Comparison of ENCODE assay signal across 7 mouse cellular contexts in genomic region chr11:22617204-22617874, GRCm38 (mm10).
DNase-seq lines count a peak whose midpoint lies in the region; ATAC-seq and TF ChIP-seq lines count a peak whose summit lies in the region.

No protein-coding gene starts in this region.

- H3K9me3 ChIP-seq in embryonic facial prominence, embryonic 11.5 days (replicated peaks; ENCODE audit: control insufficient read depth, low read length) = no peaks in the 10 kb centered on the region
- H3K9me3 ChIP-seq in limb, embryonic 13.5 days = 0 out of 2 replicates have a peak, but pooled peaks cover 4% of the 10 kb centered on the region
- H3K9me3 ChIP-seq in midbrain, embryonic 15.5 days = no peaks in the 10 kb centered on the region

- WGBS in embryonic facial prominence, embryonic 11.5 days = 12% methylated on average over 21 of the region's 21 CpGs
- 6% methylated on average over 21 of the region's 21 CpGs for WGBS in heart, adult 2 months
- 9% methylated on average over 21 of the region's 21 CpGs for WGBS in limb, embryonic 13.5 days
- 11% methylated on average over 21 of the region's 21 CpGs for WGBS in midbrain, embryonic 15.5 days

- 0 out of 2 replicates have a peak, but pooled peaks have one; percentile 20 for TF ChIP-seq POLR2A in heart, adult 2 months (IDR thresholded peaks at IDR 0.05; ENCODE audit: insufficient read depth, low read depth, low read length)

- intact Hi-C loops in heart, adult 2 months (cut with DNase I) = loop anchor here (1.0 to 10.0 kb wide), 3 partner anchors 303 to 392 kb away; no protein-coding TSS in a partner anchor

- ATAC-seq in embryonic facial prominence, embryonic 11.5 days (replicated peaks; ENCODE audit: insufficient number of reproducible peaks, low FRiP score, low TSS enrichment, low read depth) = peak; percentile 89
- peak; percentile 88 for ATAC-seq in limb, embryonic 13.5 days (ENCODE audit: low FRiP score, low read depth)
- ATAC-seq in midbrain, embryonic 15.5 days (replicated peaks) = peak; percentile 96

- H3K9ac ChIP-seq in embryonic facial prominence, embryonic 11.5 days (replicated peaks; ENCODE audit: low read length) = 0 out of 2 replicates have a peak overlapping the region, but pooled peaks have one; percentile 10
- H3K9ac ChIP-seq in heart, adult 2 months (ENCODE audit: low read depth, low read length) = peak overlapping the region; percentile 49
- peak overlapping the region; percentile 57; the same call in 1 of the 2 replicates for H3K9ac ChIP-seq in limb, embryonic 13.5 days
- peak overlapping the region; percentile 39; the same call in 1 of the 2 replicates for H3K9ac ChIP-seq in midbrain, embryonic 15.5 days

- no peaks in the 10 kb centered on the region for H3K36me3 ChIP-seq in embryonic facial prominence, embryonic 11.5 days (replicated peaks; ENCODE audit: control insufficient read depth, insufficient read depth, low read depth, low read length)
- no peaks in the 10 kb centered on the region for H3K36me3 ChIP-seq in heart, adult 2 months (ENCODE audit: control insufficient read depth, insufficient read depth, low read length)
- H3K36me3 ChIP-seq in limb, embryonic 13.5 days = no peaks in the 10 kb centered on the region
- H3K36me3 ChIP-seq in midbrain, embryonic 15.5 days (replicated peaks) = no peaks in the 10 kb centered on the region

- no peak for TF ChIP-seq CTCF in heart, adult 2 months (IDR thresholded peaks at IDR 0.05)

- H3K27me3 ChIP-seq in embryonic facial prominence, embryonic 11.5 days (ENCODE audit: control insufficient read depth, insufficient read depth, low read length) = no peaks in the 10 kb centered on the region
- H3K27me3 ChIP-seq in heart, adult 2 months (ENCODE audit: control insufficient read depth, insufficient read depth, low read length) = no peaks in the 10 kb centered on the region
- H3K27me3 ChIP-seq in limb, embryonic 13.5 days = no peaks in the 10 kb centered on the region
- H3K27me3 ChIP-seq in midbrain, embryonic 15.5 days (replicated peaks) = no peaks in the 10 kb centered on the region

- no peak overlapping the region for H3K27ac ChIP-seq in embryonic facial prominence, embryonic 11.5 days (replicated peaks; ENCODE audit: low read depth, low read length)
- peak overlapping the region; percentile 71 for H3K27ac ChIP-seq in heart, adult 2 months
- H3K27ac ChIP-seq in limb, embryonic 13.5 days = 0 out of 2 replicates have a peak overlapping the region, but pooled peaks have one; percentile 16
- no peak overlapping the region for H3K27ac ChIP-seq in midbrain, embryonic 15.5 days

- H3K4me3 ChIP-seq in embryonic facial prominence, embryonic 11.5 days (ENCODE audit: low read depth, low read length) = peak overlapping the region; percentile 12; the same call in 1 of the 2 replicates
- H3K4me3 ChIP-seq in heart, adult 2 months = peak overlapping the region; percentile 46
- H3K4me3 ChIP-seq in limb, embryonic 13.5 days = peak overlapping the region; percentile 38
- peak overlapping the region; percentile 35 for H3K4me3 ChIP-seq in midbrain, embryonic 15.5 days

- DNase-seq in adrenal gland, postnatal 14 days = peak; percentile 92
- DNase-seq in embryonic facial prominence, embryonic 11.5 days (ENCODE audit: low spot score) = peak; percentile 81
- DNase-seq in heart, adult 2 months = peak; percentile 84 to 93
- peak; percentile 73 to 86 for DNase-seq in kidney, adult 8-10 months
- DNase-seq in spleen, adult 18-20 months = peak; percentile 66 to 85

- H3K79me2 ChIP-seq in heart, adult 2 months (replicated peaks; ENCODE audit: control insufficient read depth, insufficient read depth, low read length) = no peaks in the 10 kb centered on the region

- no peaks in the 10 kb centered on the region for H3K4me1 ChIP-seq in embryonic facial prominence, embryonic 11.5 days (ENCODE audit: control insufficient read depth, insufficient read depth, low read length)
- H3K4me1 ChIP-seq in heart, adult 2 months (ENCODE audit: control insufficient read depth, insufficient read depth, low read length) = no peaks in the 10 kb centered on the region
- H3K4me1 ChIP-seq in limb, embryonic 13.5 days = peaks cover 26% of the 10 kb centered on the region
- peaks cover 5% of the 10 kb centered on the region; the same call in 1 of the 2 replicates for H3K4me1 ChIP-seq in midbrain, embryonic 15.5 days

- peak; percentile 92 for TF ChIP-seq EP300 in heart, adult 2 months (IDR thresholded peaks at IDR 0.05; ENCODE audit: insufficient read depth, low read depth, low read length)

- peak overlapping the region; percentile 39 for H3K4me2 ChIP-seq in embryonic facial prominence, embryonic 11.5 days (ENCODE audit: low read depth, low read length)
- peak overlapping the region; percentile 66 for H3K4me2 ChIP-seq in limb, embryonic 13.5 days (replicated peaks)
- peak overlapping the region; percentile 66 for H3K4me2 ChIP-seq in midbrain, embryonic 15.5 days

Comparison
In these comparisons a context has a peak if more than half of its experiments do, and no peak if none do; other contexts are left out.
1. H3K27ac ChIP-seq: peak in heart, adult 2 months (single experiment) and limb, embryonic 13.5 days (single experiment); none in embryonic facial prominence, embryonic 11.5 days (single experiment) and midbrain, embryonic 15.5 days (single experiment).
2. Peak in every context shown above with its lines, with median percentiles within 50 percentile points of each other: DNase-seq, ATAC-seq, H3K4me2 ChIP-seq, H3K4me3 ChIP-seq and H3K9ac ChIP-seq.